Mouse (Mus musculus) urinary bladder, adult 2 months (tissue): Measurements from ENCODE around the gene Neu3. TPM values are rescaled to one million over a fixed set of nuclear protein-coding genes. Genes with fewer than 3 reads are reported as not detected.

Source experiments
- DNase-seq: peaks from one replicate; pipeline ENCODE4 v3.0.0; 2022; ENCODE audit warnings: low spot score
- polyA plus RNA-seq: library from polyadenylated mRNA; depleted of rRNA; stranded (reverse); fragments of >200 nt; gene quantifications from 2 replicates; pipeline ENCODE4 v1.2.3, GENCODE M21; 2012; rRNA removed

Gene Neu3
- polyA plus RNA-seq, 1 experiment: 5.9 TPM

- no peak for DNase-seq
Observed at GRCm38 (mm10) chr7:99795192-99795981, 32.8 kb downstream of the Neu3 start.

- DNase-seq: no peak
Observed at GRCm38 (mm10) chr7:99794096-99794495, 34.1 kb downstream of the Neu3 start.

GRCm38 (mm10) chr7:99790816-99791215 is 37.4 kb downstream of the Neu3 start:
- no peak for DNase-seq

DNA sequence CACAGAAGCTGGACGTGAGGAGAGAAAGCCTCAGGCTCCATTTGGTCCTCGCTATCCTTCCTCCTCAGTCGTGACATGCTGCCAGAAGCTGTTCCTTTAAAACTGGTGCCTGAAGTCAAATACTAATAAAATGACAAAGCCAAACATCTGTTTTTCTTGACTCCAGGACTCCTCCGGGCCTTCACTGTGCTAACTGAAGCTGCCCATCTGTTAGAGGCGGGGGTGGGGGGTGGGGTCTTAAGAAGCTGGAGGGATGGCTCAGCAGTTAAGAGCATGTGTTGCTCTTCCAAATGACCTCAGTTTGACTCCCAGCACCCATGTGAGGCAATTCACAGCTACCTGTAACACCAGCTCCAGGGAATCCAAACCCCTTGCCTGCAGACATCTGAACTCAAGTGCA is 39.7 kb downstream of the Neu3 start:
- DNase-seq: no peak

- DNase-seq: no peak
Observed at GRCm38 (mm10) chr7:99787935-99788334, 40.3 kb downstream of the Neu3 start.

- DNase-seq: no peak
Observed at GRCm38 (mm10) chr7:99786774-99787173, 41.4 kb downstream of the Neu3 start.

- no peak for DNase-seq
Observed at GRCm38 (mm10) chr7:99785553-99785952, 42.7 kb downstream of the Neu3 start.

DNA sequence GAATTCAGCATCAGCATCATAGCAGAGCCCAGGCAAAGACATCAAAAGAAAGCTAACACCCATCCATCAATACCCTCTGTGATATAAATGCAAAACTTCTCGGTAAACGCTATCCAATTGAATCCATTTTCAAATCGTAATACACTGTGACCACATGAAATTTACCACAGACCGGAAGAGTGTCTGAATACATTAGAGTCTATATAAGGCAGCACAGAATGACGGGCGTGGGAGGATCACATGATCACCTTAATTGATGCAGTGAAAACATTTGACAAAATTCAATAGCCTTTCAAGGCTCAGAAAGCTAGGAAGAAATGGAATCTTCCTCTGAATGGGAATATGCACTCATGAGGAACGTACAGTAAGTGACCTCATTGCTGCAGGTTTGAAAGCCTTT is 44.8 kb downstream of the Neu3 start:
- DNase-seq: no peak

DNA sequence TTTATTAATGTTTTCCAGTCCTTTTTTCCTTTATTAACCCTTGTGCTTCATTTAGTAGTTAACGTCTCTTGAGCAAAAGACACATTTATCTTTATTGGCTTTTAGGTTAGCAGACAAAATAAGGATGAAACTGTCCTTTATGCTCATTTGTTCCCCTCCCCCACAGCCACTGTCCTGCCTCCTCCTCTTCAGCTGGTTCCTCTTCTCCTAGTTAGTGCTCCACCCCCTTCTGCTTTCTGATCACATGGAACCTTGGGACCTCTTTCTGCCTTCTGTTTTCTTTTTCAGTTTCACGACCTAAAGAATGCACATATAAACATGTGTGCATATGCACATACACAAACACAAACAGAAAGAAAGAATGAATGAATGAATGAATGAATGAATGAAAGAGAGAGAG is 46.3 kb downstream of the Neu3 start:
- DNase-seq: no peak

DNA sequence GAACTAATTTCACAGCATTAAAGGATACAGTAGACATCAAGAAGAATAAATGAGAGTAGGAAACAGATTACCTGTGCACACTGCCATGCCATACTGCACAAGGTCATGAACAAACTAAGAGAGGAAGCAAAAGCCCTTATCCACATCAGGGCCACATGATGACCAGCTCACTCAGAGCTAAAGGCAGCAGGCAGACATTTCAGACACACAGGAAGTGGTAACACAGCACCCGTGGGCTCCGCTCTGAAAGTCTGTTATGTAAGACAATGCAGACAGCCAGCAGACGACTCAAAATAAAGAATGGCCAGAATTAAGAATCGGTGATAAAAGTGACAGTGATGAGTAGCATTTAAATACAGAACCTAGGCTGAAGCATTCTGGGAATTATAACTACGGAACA is 46.8 kb downstream of the Neu3 start:
- no peak for DNase-seq

- no peak for DNase-seq
Observed at GRCm38 (mm10) chr7:99763207-99763606, 65.0 kb downstream of the Neu3 start, which contains the start of gene Olfr521. TSS of gene Olfr521 (plus strand) at chr7:99763507.

Other genes starting within 250 kb of the Neu3 start
- gene Tpbgl, start 201.3 kb downstream of the Neu3 start, polyA plus RNA-seq: 2.6 and 3.5 TPM in 2 replicates
- 23.3 and 27.0 TPM in 2 replicates for gene Slco2b1, start 117.1 kb downstream of the Neu3 start, polyA plus RNA-seq
- gene Olfr520, start 98.1 kb downstream of the Neu3 start, polyA plus RNA-seq: 0.12 and 0.19 TPM in 2 replicates
- gene Olfr521, start 64.9 kb downstream of the Neu3 start, polyA plus RNA-seq: not detected in 2 replicates
- gene Xrra1, start 30.7 kb upstream of the Neu3 start, polyA plus RNA-seq: 0.07 and 0.15 TPM in 2 replicates
- 57.3 and 70.9 TPM in 2 replicates for gene Spcs2, start 35.0 kb upstream of the Neu3 start, polyA plus RNA-seq
- gene Rnf169, start 152.0 kb upstream of the Neu3 start, polyA plus RNA-seq: 5.2 and 8.0 TPM in 2 replicates
- 4.3 and 8.0 TPM in 2 replicates for gene Chrdl2, start 177.8 kb upstream of the Neu3 start, polyA plus RNA-seq